Mouse (Mus musculus) gastrocnemius, adult 8-10 months (tissue): ENCODE results near the gene Axl. TPM values are rescaled to one million over a fixed set of nuclear protein-coding genes. Genes with fewer than 3 reads are reported as not detected.

ENCODE experiments used
- DNase-seq, 2 experiments: peaks; one replicate each; pipeline ENCODE4 v3.0.0; 2022; ENCODE audit warnings: low spot score in 2 of 2
- microRNA-seq: library from miRNA; unstranded; fragments of <30 nt; microRNA quantifications from one replicate; pipeline ENCODE4 v1.2.0, GENCODE M21; 2022
- total RNA-seq, 4 experiments: library from RNA; stranded (reverse); gene quantifications; 2 replicates each; pipeline ENCODE4 v1.2.4; 2022

Axl gene
- total RNA-seq, 4 experiments from 2014 or later = 22.0 to 45.0 (median 28.1) TPM

DNA sequence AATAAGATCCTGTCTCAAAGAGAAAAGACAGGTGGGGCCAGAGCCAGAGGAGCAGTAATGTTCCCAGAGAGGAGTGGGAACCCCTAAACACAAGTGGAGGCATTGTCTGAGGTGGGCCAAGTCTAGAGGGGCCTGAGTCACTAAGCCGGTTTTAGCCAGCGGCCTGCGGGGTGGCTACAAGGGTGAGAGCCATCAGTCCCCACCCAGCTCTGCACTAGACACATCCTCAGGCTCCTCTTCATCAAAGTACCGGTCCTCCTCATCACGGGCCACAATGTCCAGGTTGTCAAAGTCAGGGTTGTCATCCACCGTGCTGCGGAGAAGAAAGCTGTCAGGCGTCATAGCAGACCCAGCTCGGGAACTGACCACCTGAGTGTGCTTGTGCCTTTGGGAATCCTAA is 75.7 kb downstream of the Axl start:
- DNase-seq = no peak

DNA sequence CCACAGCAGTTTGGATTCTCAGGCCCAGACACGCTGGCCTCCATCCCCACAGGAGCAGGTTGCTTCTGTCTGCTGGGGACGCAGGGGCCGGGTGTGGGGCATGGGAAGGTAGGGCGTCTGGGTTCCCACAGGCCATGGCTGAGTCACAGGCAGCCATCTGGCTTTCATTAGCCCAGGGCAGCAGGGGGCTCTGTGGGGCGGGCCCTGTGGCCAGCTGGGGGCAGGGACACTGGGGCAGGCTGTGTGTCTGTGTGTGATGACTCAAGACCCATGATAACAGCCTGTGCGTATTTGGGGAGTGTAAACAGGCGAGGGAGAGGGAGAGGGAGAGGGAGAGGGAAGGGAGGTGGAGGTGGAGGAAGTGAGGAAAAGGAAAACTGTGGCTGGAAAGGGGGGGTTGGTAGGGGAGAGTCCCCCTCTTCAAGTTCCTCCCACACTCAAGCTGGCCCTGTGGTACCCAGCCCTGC is 76.7 kb downstream of the Axl start:
- peak in 1 of 2 experiments; percentile 56 for DNase-seq

DNA sequence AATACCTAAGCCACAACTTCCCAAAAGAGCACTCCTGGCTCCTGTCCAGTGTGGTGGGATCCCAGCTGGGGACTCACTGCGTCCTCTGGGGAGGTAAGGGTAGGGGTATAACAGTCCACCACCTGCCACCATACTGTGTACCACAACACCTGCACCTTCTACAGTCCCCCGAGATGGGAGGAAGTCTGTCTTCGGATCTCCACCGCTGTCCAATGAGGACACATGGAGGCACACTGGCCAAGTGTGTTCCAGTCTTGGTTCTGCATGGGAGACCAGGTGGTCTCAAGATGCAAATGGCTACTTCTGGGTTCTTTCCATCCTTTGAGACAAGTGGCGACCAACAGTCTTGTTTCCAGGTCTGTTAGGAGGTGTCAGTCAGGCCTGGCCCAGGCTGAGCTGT is 77.3 kb downstream of the Axl start:
- no peak for DNase-seq

DNA sequence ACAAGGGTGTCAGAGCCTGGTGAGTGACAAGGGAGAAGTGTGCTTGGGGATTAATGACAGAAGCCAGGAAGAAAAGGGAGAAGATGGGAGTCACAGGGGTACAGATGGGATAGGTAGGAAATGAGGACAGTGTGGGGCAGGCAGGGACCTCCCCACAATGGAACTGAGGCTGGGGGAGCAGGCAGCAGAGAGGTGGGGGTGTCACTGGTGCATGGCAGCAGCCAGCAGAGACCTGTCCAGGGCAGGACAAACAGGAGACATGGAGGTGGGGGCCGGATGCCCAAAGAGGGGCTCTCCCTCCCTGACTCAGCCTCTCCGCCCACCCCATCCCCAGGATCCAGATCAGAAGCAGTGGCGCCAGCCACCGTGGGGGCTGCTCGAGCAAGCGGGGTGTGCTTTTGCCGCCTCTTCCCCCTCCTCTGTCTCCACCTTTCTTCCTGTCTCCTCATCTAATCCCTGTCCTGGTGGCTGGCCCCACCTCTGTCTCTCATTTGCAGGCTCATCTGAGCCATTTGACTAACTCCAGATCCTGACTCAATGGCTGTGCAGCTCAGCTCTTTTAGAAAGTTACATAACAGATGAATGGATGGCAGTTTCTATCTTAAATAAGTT is 77.9 kb downstream of the Axl start:
- DNase-seq = peak in 1 of 2 experiments; percentile 18

DNA sequence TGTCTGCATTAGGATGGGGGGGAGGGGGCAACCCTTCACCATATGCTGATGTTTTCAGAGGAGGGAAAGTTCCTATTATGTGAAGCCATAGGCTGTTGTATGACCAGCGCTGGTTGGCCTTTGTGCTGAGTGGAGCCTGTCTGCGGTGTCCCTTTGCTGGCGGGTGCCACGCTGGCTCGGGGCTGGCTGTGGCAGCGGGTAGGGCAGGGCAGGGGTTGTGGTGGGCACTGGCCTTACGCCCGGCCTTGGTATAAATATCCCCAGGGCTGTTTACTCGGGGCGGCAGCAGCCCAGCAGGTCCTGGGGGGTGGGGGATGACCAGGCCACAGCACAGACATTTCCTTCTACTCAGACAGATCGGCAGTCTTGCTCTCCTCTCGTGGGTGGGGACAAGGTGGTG is 78.5 kb downstream of the Axl start:
- DNase-seq = peak in 1 of 2 experiments; percentile 57

DNA sequence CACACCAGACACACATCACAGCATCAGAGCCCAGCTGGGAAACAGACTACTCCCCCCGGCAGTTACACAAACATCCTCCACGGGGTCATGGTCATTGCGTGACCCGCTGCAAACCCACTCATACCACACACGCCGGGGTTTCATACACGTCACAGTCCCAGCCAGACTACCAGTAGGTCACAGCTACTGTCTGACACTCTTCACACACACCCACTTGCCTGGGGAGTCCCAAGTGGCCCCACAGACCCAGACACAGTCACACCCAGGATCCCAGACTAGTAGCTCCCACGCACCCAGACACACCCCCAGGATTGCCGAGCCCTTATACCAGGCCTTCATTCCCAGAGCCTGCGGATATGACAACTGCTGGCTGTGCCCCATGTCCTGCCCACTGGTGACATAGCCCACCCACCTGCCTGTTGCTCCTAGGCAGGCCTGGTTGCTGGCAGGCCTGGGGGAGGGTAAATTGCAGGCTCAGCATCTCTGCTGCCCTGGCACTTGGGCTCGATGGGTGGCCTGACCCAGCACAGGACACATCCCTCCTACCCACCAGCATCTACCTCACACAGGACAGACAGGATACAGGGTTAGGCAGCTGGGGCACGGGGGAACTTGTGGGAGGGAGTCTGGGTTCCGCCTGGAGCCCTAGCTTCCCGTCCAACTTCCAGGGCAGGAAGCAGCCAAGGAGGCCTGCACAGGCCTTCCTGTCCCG is 80.8 kb downstream of the Axl start:
- DNase-seq = peak in 1 of 2 experiments; percentile 30

Small RNAs within 50 kb of the gene (microRNA-seq; reads per million reads assigned to microRNA genes)
- gene Gm24865 = not detected

Other genes starting within 250 kb of the Axl start
- gene Ceacam2, start 248.8 kb downstream of the Axl start, total RNA-seq = under 1 TPM; 0.17 to 0.67 (median 0.33) TPM
- gene Erich4, start 172.8 kb downstream of the Axl start, total RNA-seq = not detected
- 10 to 100 TPM; 32.4 to 38.1 (median 36.0) TPM for gene Dmac2, start 169.3 kb downstream of the Axl start, total RNA-seq
- gene B3gnt8, start 162.1 kb downstream of the Axl start, total RNA-seq = 1 to 10 TPM in 2 of 4 experiments, under 1 TPM in 2; 0.22 to 1.5 (median 0.95) TPM
- 100 to 1,000 TPM; 116 to 140 (median 128) TPM for gene Bckdha, start 129.7 kb downstream of the Axl start, total RNA-seq
- gene Exosc5, start 129.5 kb downstream of the Axl start, total RNA-seq = 10 to 100 TPM; 24.3 to 32.8 (median 27.2) TPM
- not detected for gene Tmem91, start 113.5 kb downstream of the Axl start, total RNA-seq
- gene B9d2, start 107.9 kb downstream of the Axl start, total RNA-seq = 10 to 100 TPM in 1 of 4 experiments, 1 to 10 TPM in 3; 6.6 to 10.6 (median 6.8) TPM
- 1 to 10 TPM; 2.1 to 4.7 (median 3.9) TPM for gene Tgfb1, start 101.7 kb downstream of the Axl start, total RNA-seq
- gene Ccdc97, start 69.6 kb downstream of the Axl start, total RNA-seq = 10 to 100 TPM; 42.1 to 47.9 (median 46.9) TPM
- 10 to 100 TPM; 64.8 to 83.6 (median 73.5) TPM for gene Hnrnpul1, start 33.9 kb downstream of the Axl start, total RNA-seq
- under 1 TPM in 3 of 4 experiments, not detected in 1; 0.11 to 0.44 (median 0.22) TPM for gene Cyp2s1, start 28.2 kb upstream of the Axl start, total RNA-seq
- under 1 TPM in 1 of 4 experiments, not detected in 3; 0.13 TPM for gene Cyp2b10, start 108.9 kb upstream of the Axl start, total RNA-seq